Mouse (Mus musculus) liver, embryonic 14.5 days (tissue): ENCODE data around the gene Zfp449.

Source experiments
- CTCF ChIP-seq: IDR thresholded peaks from 2 replicates; pipeline ENCODE4 v1.5.1; 2016; ENCODE audit warnings: antibody characterized with exemption, low read depth, control low read depth
- EP300 ChIP-seq: IDR thresholded peaks from 2 replicates; pipeline ENCODE4 v1.6.1; 2016; ENCODE audit warnings: antibody characterized with exemption, low read depth

- no peak for TF ChIP-seq CTCF
- TF ChIP-seq EP300: no peak
Measured at GRCm38 (mm10) chrX:56346932-56347253, 693 bp downstream of the Zfp449 start.
